Mouse (Mus musculus) limb, embryonic 10.5 days (tissue): ENCODE measurements at regions not wholly inside any gene's neighbourhood (a gene's known extent, or its start where the extent isn't known, plus 50 kb on each side); places are given as distances from the start of the nearest gene placed in this dataset.
"Not testable (repeated sequence)": the region's sequence is repeated elsewhere in the genome, so short reads cannot be mapped to it uniquely, and the experiment has no call there.

Experiments
- DNase-seq: peaks from one replicate; pipeline ENCODE4 v3.0.0-alpha.2; 2017; ENCODE audit warnings: low spot score
- H3K27ac ChIP-seq: fragments of 300-500 bp; sonication (generic); 2 replicates; pipeline ENCODE4 v1.5.1; 2016; ENCODE audit warnings: mild to moderate bottlenecking
- H3K27me3 ChIP-seq: fragments of 300-500 bp; sonication (generic); 2 replicates; pipeline ENCODE4 v1.6.1; 2016; ENCODE audit warnings: low read depth, mild to moderate bottlenecking; ENCODE audit not compliant: poor library complexity, severe bottlenecking
- H3K36me3 ChIP-seq: fragments of 300-500 bp; sonication (generic); 2 replicates; pipeline ENCODE4 v1.6.1; 2016; ENCODE audit warnings: mild to moderate bottlenecking, moderate library complexity
- H3K4me1 ChIP-seq: fragments of 300-500 bp; sonication (generic); 2 replicates; pipeline ENCODE4 v1.6.1; 2016
- H3K4me3 ChIP-seq: fragments of 300-500 bp; sonication (generic); 2 replicates; pipeline ENCODE4 v1.5.1; 2016; ENCODE audit warnings: mild to moderate bottlenecking, moderate library complexity
- H3K9me3 ChIP-seq: fragments of 300-500 bp; sonication (generic); replicated peaks from 2 replicates; pipeline ENCODE4 v1.6.1; 2016; ENCODE audit warnings: mild to moderate bottlenecking
- WGBS: fragments of 180-500 bp; shearing (Covaris S2); methylation state at CpG from one replicate; pipeline ENCODE4 v1.1.7; 2016; 5-methylcytosine and 5-hydroxymethylcytosine counted together

GRCm38 (mm10) chr12:69524337-69525035 is 58.3 kb downstream of the Vcpkmt start:
- no peaks in the 10 kb centered on the region for H3K9me3 ChIP-seq
- peak overlapping the region; percentile 75 for H3K27ac ChIP-seq
- DNase-seq = peak; percentile 58
- WGBS = 41% methylated on average over 12 of the region's 12 CpGs
- H3K4me1 ChIP-seq = peaks cover 20% of the 10 kb centered on the region
- no peak overlapping the region for H3K4me3 ChIP-seq
- no peaks in the 10 kb centered on the region for H3K36me3 ChIP-seq
- H3K27me3 ChIP-seq = no peaks in the 10 kb centered on the region

DNA sequence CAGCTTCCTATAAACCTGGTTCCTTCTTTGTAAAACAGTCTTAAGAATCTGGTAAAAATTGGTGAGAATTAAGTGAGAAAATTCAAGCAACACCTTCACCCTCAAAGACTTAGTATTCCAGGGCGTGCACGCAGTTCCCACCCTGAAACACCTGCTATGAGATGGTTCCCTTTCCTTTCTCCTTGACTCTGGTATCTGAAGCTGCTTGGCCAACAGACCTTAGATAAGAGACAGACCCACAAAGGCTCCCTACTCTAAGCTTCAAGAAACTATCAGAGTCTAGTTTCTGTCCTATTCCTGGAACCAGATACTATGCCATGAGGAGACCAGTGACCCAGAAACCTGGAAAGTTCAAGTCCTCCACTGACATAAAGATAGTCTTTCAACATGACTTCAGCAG is 63.0 kb downstream of the Vcpkmt start:
- H3K27me3 ChIP-seq = no peaks in the 10 kb centered on the region
- H3K27ac ChIP-seq = no peak overlapping the region
- H3K4me1 ChIP-seq = peaks cover 17% of the 10 kb centered on the region
- no peaks in the 10 kb centered on the region for H3K9me3 ChIP-seq
- no peak for DNase-seq
- no peaks in the 10 kb centered on the region for H3K36me3 ChIP-seq
- 97% methylated on average over 2 of the region's 2 CpGs for WGBS
- no peak overlapping the region for H3K4me3 ChIP-seq

DNA sequence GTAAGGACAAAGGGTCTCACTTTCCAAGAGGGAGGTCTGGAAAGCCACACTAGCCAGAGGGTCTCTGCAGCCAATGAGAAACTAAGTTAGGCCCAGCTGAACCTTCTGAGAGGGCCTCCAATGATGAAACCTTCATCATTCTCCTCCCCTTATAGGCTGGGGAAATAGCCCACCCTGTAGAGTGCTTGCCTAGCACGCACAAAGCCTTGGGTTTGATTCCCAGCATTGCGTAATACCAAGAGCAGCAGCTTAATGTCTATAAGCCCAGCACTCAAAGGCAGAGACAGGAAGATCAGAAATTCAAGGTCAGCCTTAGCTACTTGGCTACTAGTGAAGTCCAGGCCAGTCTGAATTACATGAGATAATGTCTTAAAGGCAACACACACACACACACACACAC is 63.8 kb downstream of the Vcpkmt start:
- Histone ChIP-seq H3K36me3 (no peaks in the 10 kb centered on the region), H3K27ac (no peak overlapping the region), H3K4me3 (no peak overlapping the region), H3K27me3 (no peaks in the 10 kb centered on the region), H3K4me1 (peaks cover 8% of the 10 kb centered on the region), H3K9me3 (no peaks in the 10 kb centered on the region)
- 92% methylated on average over 2 of the region's 2 CpGs for WGBS
- no peak for DNase-seq

- 68% methylated on average over 3 of the region's 3 CpGs for WGBS
- DNase-seq = no peak
- peaks cover 5% of the 10 kb centered on the region for H3K4me1 ChIP-seq
- no peaks in the 10 kb centered on the region for H3K9me3 ChIP-seq
- H3K27ac ChIP-seq = no peak overlapping the region
- H3K36me3 ChIP-seq = no peaks in the 10 kb centered on the region
- no peak overlapping the region for H3K4me3 ChIP-seq
- no peaks in the 10 kb centered on the region for H3K27me3 ChIP-seq
Observed at GRCm38 (mm10) chr12:69517616-69518015, 65.2 kb downstream of the Vcpkmt start.

- no peak for DNase-seq
- Histone ChIP-seq H3K9me3 (no peaks in the 10 kb centered on the region), H3K36me3 (no peaks in the 10 kb centered on the region), H3K4me3 (no peak overlapping the region), H3K4me1 (peaks cover 5% of the 10 kb centered on the region), H3K27ac (no peak overlapping the region), H3K27me3 (no peaks in the 10 kb centered on the region)
- WGBS = 77% methylated on average over 10 of the region's 10 CpGs
Observed at GRCm38 (mm10) chr12:69516314-69516916, 66.4 kb downstream of the Vcpkmt start.

- Histone ChIP-seq H3K27me3 (no peaks in the 10 kb centered on the region), H3K4me1 (peaks cover 5% of the 10 kb centered on the region), H3K36me3 (no peaks in the 10 kb centered on the region), H3K27ac (no peak overlapping the region), H3K9me3 (no peaks in the 10 kb centered on the region), H3K4me3 (no peak overlapping the region)
- DNase-seq = no peak
Observed at GRCm38 (mm10) chr12:69515850-69516249, 67.0 kb downstream of the Vcpkmt start.

GRCm38 (mm10) chr12:69515117-69515516 is 67.7 kb downstream of the Vcpkmt start:
- DNase-seq = no peak
- H3K9me3 ChIP-seq = no peaks in the 10 kb centered on the region
- no peaks in the 10 kb centered on the region for H3K27me3 ChIP-seq
- no peaks in the 10 kb centered on the region for H3K36me3 ChIP-seq
- H3K27ac ChIP-seq = no peak overlapping the region
- WGBS = 72% methylated on average over 9 of the region's 9 CpGs
- peaks cover 5% of the 10 kb centered on the region for H3K4me1 ChIP-seq
- no peak overlapping the region for H3K4me3 ChIP-seq

GRCm38 (mm10) chr12:69513166-69513565 is 69.7 kb downstream of the Vcpkmt start:
- Histone ChIP-seq H3K27me3 (no peaks in the 10 kb centered on the region), H3K9me3 (no peaks in the 10 kb centered on the region), H3K36me3 (no peaks in the 10 kb centered on the region), H3K4me3 (no peak overlapping the region), H3K27ac (no peak overlapping the region), H3K4me1 (peaks cover 5% of the 10 kb centered on the region)
- DNase-seq = no peak
- WGBS = 67% methylated on average over 4 of the region's 4 CpGs

- no peaks in the 10 kb centered on the region for H3K4me1 ChIP-seq
- H3K27me3 ChIP-seq = no peaks in the 10 kb centered on the region
- no peak for DNase-seq
- 76% methylated on average over 4 of the region's 4 CpGs for WGBS
- H3K9me3 ChIP-seq = no peaks in the 10 kb centered on the region
- no peak overlapping the region for H3K4me3 ChIP-seq
- H3K27ac ChIP-seq = no peak overlapping the region
- H3K36me3 ChIP-seq = no peaks in the 10 kb centered on the region
Observed at GRCm38 (mm10) chr12:69510736-69511135, 72.1 kb downstream of the Vcpkmt start.

DNA sequence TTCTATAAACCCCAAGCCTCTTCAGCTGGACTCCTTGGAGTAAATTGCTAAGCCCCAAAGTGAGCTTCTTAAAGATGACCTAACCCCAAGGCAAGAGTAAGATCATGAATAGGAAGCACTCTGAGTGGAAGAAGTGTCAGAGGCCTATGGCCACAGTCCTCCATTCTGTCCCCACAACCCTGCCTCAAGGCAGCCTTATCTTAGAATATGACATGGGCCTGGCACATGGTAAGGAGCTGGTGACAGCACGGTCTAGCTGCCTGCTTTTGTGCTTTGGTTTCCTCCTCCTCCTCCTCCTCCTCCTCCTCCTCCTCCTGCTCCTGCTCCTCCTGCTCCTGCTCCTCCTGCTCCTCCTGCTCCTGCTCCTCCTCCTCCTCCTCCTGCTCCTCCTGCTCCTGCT is 73.6 kb downstream of the Vcpkmt start:
- not testable (repeated sequence) for H3K27ac ChIP-seq, DNase-seq, H3K4me1 ChIP-seq, H3K36me3 ChIP-seq, H3K4me3 ChIP-seq, H3K27me3 ChIP-seq, H3K9me3 ChIP-seq
- WGBS = 89% methylated on average over 1 of the region's 1 CpGs

DNA sequence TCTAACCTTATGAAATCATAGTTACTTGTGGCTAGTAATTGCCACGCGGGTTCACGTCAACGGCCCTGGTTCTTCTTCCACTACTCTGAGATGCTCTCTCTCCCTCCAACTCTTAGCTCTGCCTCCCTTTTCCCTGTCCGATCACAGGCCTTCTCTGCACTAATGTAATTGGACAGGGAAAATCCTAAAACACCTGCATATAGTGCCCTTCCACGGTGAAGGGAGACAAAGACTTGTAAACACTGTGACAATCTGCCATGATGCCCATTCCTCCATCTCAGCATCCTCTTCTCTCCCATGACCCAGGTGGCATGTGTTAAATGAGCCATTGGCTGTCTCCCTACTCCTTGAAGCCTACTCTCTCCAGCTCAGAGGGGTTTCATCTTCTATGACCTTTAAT is 74.9 kb downstream of the Vcpkmt start:
- Histone ChIP-seq H3K27ac (no peak overlapping the region), H3K4me1 (peaks cover 2% of the 10 kb centered on the region), H3K4me3 (no peak overlapping the region), H3K36me3 (no peaks in the 10 kb centered on the region), H3K9me3 (no peaks in the 10 kb centered on the region), H3K27me3 (no peaks in the 10 kb centered on the region)
- WGBS = 94% methylated on average over 6 of the region's 6 CpGs
- no peak for DNase-seq

DNA sequence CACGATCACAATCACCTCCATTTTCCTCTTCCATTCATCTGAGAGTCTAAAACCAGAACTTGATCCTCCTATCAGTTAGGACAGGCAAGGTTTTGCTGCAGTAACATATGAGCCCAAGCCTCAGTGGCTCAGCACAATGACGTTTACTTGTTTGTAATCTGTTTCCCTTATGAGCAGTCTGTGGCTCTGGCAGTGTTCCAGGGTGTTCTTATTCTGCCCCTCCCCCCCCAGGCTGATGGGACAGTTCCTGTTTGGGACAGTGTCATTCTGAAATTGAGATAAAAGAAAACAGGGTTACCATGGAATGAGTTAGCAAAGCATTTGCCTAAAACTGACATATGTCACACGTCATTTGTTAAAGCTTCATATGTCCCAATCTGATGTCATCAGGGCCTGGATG is 75.5 kb downstream of the Vcpkmt start:
- WGBS = 87% methylated on average over 3 of the region's 3 CpGs
- H3K36me3 ChIP-seq = no peaks in the 10 kb centered on the region
- H3K4me1 ChIP-seq = peaks cover 8% of the 10 kb centered on the region
- no peak for DNase-seq
- no peak overlapping the region for H3K4me3 ChIP-seq
- no peaks in the 10 kb centered on the region for H3K9me3 ChIP-seq
- H3K27me3 ChIP-seq = no peaks in the 10 kb centered on the region
- no peak overlapping the region for H3K27ac ChIP-seq

- Histone ChIP-seq H3K27me3 (no peaks in the 10 kb centered on the region), H3K4me1 (peaks cover 27% of the 10 kb centered on the region), H3K36me3 (no peaks in the 10 kb centered on the region), H3K4me3 (peak overlapping the region; percentile 22; the same call in 1 of the 2 replicates), H3K9me3 (no peaks in the 10 kb centered on the region), H3K27ac (peak overlapping the region; percentile 89)
- whole genome bisulfite sequencing = 75% methylated on average over 6 of the region's 6 CpGs
- DNase-seq = no peak
Observed at GRCm38 (mm10) chr12:69502706-69503070, 80.1 kb downstream of the Vcpkmt start.
